Mouse (Mus musculus): Measurements from ENCODE around the gene Fam169b. TPM values are rescaled to one million over a fixed set of nuclear protein-coding genes. Genes with fewer than 3 reads are reported as not detected.

The Fam169b gene
- polyA plus RNA-seq (2015; fragmentation: Nextera tagmentation; extraction: Ambion mirVana), result 0.47 and 0.64 TPM in 2 replicates

GRCm38 (mm10) chr7:68273515-68273914 lies at the start of gene Fam169b:
Gene Fam169b, plus strand, starts transcription at chr7:68273839.
- no peak within 1 kb of the TSS for H3K4me2 ChIP-seq (ENCODE audit: low read length)
- no peak within 1 kb of the TSS for H3K27ac ChIP-seq
- no peak for TF ChIP-seq CTCF (IDR thresholded peaks at IDR 0.05; ENCODE audit: low read depth)
- no peaks in the 10 kb centered on the region for H3K36me3 ChIP-seq (ENCODE audit: insufficient read depth, low read length)
- H3K9ac ChIP-seq (ENCODE audit: low read depth, low read length), result no peak within 1 kb of the TSS
- ATAC-seq (replicated peaks; ENCODE audit: low FRiP score, low read depth) (no peak), DNase-seq (ENCODE audit: low spot score) (no peak)
- H3K27me3 ChIP-seq (ENCODE audit: insufficient read depth, low read length), result no peaks in the 10 kb centered on the region
- H3K4me3 ChIP-seq (replicated peaks; ENCODE audit: low read depth, low read length), result no peak within 1 kb of the TSS
- no peaks in the 10 kb centered on the region for H3K9me3 ChIP-seq (replicated peaks; ENCODE audit: low read length)
- H3K4me1 ChIP-seq (replicated peaks; ENCODE audit: insufficient read depth, low read length), result peaks cover 10% of the 10 kb centered on the region

- Histone ChIP-seq H3K27me3 (ENCODE audit: insufficient read depth, low read length) (no peaks in the 10 kb centered on the region), H3K4me3 (replicated peaks; ENCODE audit: low read depth, low read length) (no peak overlapping the region), H3K9me3 (replicated peaks; ENCODE audit: low read length) (no peaks in the 10 kb centered on the region), H3K9ac (ENCODE audit: low read depth, low read length) (no peak overlapping the region), H3K27ac (peak overlapping the region; percentile 60), H3K36me3 (ENCODE audit: insufficient read depth, low read length) (peaks cover 41% of the 10 kb centered on the region), H3K4me1 (replicated peaks; ENCODE audit: insufficient read depth, low read length) (0 out of 2 replicates have a peak, but pooled peaks cover 4% of the 10 kb centered on the region), H3K4me2 (ENCODE audit: low read length) (no peak overlapping the region)
- no peak for TF ChIP-seq CTCF (IDR thresholded peaks at IDR 0.05; ENCODE audit: low read depth)
- DNase-seq (ENCODE audit: low spot score) (no peak), ATAC-seq (replicated peaks; ENCODE audit: low FRiP score, low read depth) (no peak)
- 74% methylated on average over 5 of the region's 5 CpGs for WGBS
Measured at GRCm38 (mm10) chr7:68224006-68224405, 49.6 kb upstream of the Fam169b start.

- no peak overlapping the region for H3K4me2 ChIP-seq (ENCODE audit: low read length)
- DNase-seq (ENCODE audit: low spot score) (no peak), ATAC-seq (replicated peaks; ENCODE audit: low FRiP score, low read depth) (no peak)
- no peaks in the 10 kb centered on the region for H3K9me3 ChIP-seq (replicated peaks; ENCODE audit: low read length)
- TF ChIP-seq CTCF (IDR thresholded peaks at IDR 0.05; ENCODE audit: low read depth), result no peak
- H3K9ac ChIP-seq (ENCODE audit: low read depth, low read length), result no peak overlapping the region
- H3K27ac ChIP-seq, result no peak overlapping the region
- 0 out of 2 replicates have a peak, but pooled peaks cover 4% of the 10 kb centered on the region for H3K4me1 ChIP-seq (replicated peaks; ENCODE audit: insufficient read depth, low read length)
- H3K36me3 ChIP-seq (ENCODE audit: insufficient read depth, low read length), result peaks cover 30% of the 10 kb centered on the region
- H3K27me3 ChIP-seq (ENCODE audit: insufficient read depth, low read length), result no peaks in the 10 kb centered on the region
- 72% methylated on average over 9 of the region's 9 CpGs for WGBS
- H3K4me3 ChIP-seq (replicated peaks; ENCODE audit: low read depth, low read length), result no peak overlapping the region
Measured at GRCm38 (mm10) chr7:68225427-68226054, 48.1 kb upstream of the Fam169b start.

GRCm38 (mm10) chr7:68227021-68227420 lies 46.6 kb upstream of the Fam169b start:
- Histone ChIP-seq H3K9me3 (replicated peaks; ENCODE audit: low read length) (no peaks in the 10 kb centered on the region), H3K4me2 (ENCODE audit: low read length) (no peak overlapping the region), H3K36me3 (ENCODE audit: insufficient read depth, low read length) (peaks cover 39% of the 10 kb centered on the region), H3K27me3 (ENCODE audit: insufficient read depth, low read length) (no peaks in the 10 kb centered on the region), H3K9ac (ENCODE audit: low read depth, low read length) (no peak overlapping the region), H3K4me1 (replicated peaks; ENCODE audit: insufficient read depth, low read length) (0 out of 2 replicates have a peak, but pooled peaks cover 4% of the 10 kb centered on the region), H3K4me3 (replicated peaks; ENCODE audit: low read depth, low read length) (no peak overlapping the region), H3K27ac (no peak overlapping the region)
- DNase-seq (ENCODE audit: low spot score) (no peak), ATAC-seq (replicated peaks; ENCODE audit: low FRiP score, low read depth) (no peak)
- 84% methylated on average over 11 of the region's 11 CpGs for WGBS
- no peak for TF ChIP-seq CTCF (IDR thresholded peaks at IDR 0.05; ENCODE audit: low read depth)

GRCm38 (mm10) chr7:68227621-68228020 lies 46.0 kb upstream of the Fam169b start:
- DNase-seq (ENCODE audit: low spot score) (no peak), ATAC-seq (replicated peaks; ENCODE audit: low FRiP score, low read depth) (no peak)
- H3K27ac ChIP-seq, result no peak overlapping the region
- peaks cover 39% of the 10 kb centered on the region for H3K36me3 ChIP-seq (ENCODE audit: insufficient read depth, low read length)
- 0 out of 2 replicates have a peak, but pooled peaks cover 4% of the 10 kb centered on the region for H3K4me1 ChIP-seq (replicated peaks; ENCODE audit: insufficient read depth, low read length)
- H3K27me3 ChIP-seq (ENCODE audit: insufficient read depth, low read length), result no peaks in the 10 kb centered on the region
- no peak for TF ChIP-seq CTCF (IDR thresholded peaks at IDR 0.05; ENCODE audit: low read depth)
- no peaks in the 10 kb centered on the region for H3K9me3 ChIP-seq (replicated peaks; ENCODE audit: low read length)
- H3K4me3 ChIP-seq (replicated peaks; ENCODE audit: low read depth, low read length), result no peak overlapping the region
- H3K9ac ChIP-seq (ENCODE audit: low read depth, low read length), result no peak overlapping the region
- no peak overlapping the region for H3K4me2 ChIP-seq (ENCODE audit: low read length)
- WGBS, result 81% methylated on average over 4 of the region's 4 CpGs

- Histone ChIP-seq H3K27me3 (ENCODE audit: insufficient read depth, low read length) (no peaks in the 10 kb centered on the region), H3K4me3 (replicated peaks; ENCODE audit: low read depth, low read length) (no peak overlapping the region), H3K9me3 (replicated peaks; ENCODE audit: low read length) (no peaks in the 10 kb centered on the region), H3K4me1 (replicated peaks; ENCODE audit: insufficient read depth, low read length) (0 out of 2 replicates have a peak, but pooled peaks cover 4% of the 10 kb centered on the region), H3K9ac (ENCODE audit: low read depth, low read length) (no peak overlapping the region), H3K36me3 (ENCODE audit: insufficient read depth, low read length) (peaks cover 39% of the 10 kb centered on the region), H3K27ac (no peak overlapping the region), H3K4me2 (ENCODE audit: low read length) (no peak overlapping the region)
- no peak for TF ChIP-seq CTCF (IDR thresholded peaks at IDR 0.05; ENCODE audit: low read depth)
- no peak for DNase-seq (ENCODE audit: low spot score)
- no peak for ATAC-seq (replicated peaks; ENCODE audit: low FRiP score, low read depth)
- 47% methylated on average over 6 of the region's 6 CpGs for WGBS
Measured at GRCm38 (mm10) chr7:68228491-68228890, 45.1 kb upstream of the Fam169b start.
